Mouse (Mus musculus): ENCODE measurements around the gene Pgap2.

- TF ChIP-seq POLR2A (IDR thresholded peaks at IDR 0.05; ENCODE audit: insufficient read depth, low read depth, low read length) (no peak), CTCF (IDR thresholded peaks at IDR 0.05; ENCODE audit: insufficient read depth, low read depth, low read length) (no peak)
These were observed 1.1 kb downstream of the Pgap2 start for GRCm38 (mm10) chr7:102211071-102211470.
